Mouse (Mus musculus): Measurements from ENCODE around the gene Crip2. TPM values are rescaled to one million over a fixed set of nuclear protein-coding genes. Genes with fewer than 3 reads are reported as not detected.

The Crip2 gene
- total RNA-seq, 4 experiments from 2014 or later: 1,612 to 1,913 (median 1,690) TPM

- DNase-seq (ENCODE audit: low spot score): no peak
Observed at GRCm38 (mm10) chr12:113131601-113132000, 8.4 kb upstream of the Crip2 start.

GRCm38 (mm10) chr12:113132567-113132966 lies 7.5 kb upstream of the Crip2 start:
- peak; percentile 87 for DNase-seq (ENCODE audit: low spot score)

GRCm38 (mm10) chr12:113133260-113133659 lies 6.8 kb upstream of the Crip2 start:
- no peak for DNase-seq (ENCODE audit: low spot score)

- no peak for DNase-seq (ENCODE audit: low spot score)
Observed at GRCm38 (mm10) chr12:113133861-113134403, 6.1 kb upstream of the Crip2 start.

- no peak for DNase-seq (ENCODE audit: low spot score)
Observed at GRCm38 (mm10) chr12:113134502-113134901, 5.5 kb upstream of the Crip2 start.

- no peak for DNase-seq (ENCODE audit: low spot score)
Observed at GRCm38 (mm10) chr12:113135401-113135800, 4.6 kb upstream of the Crip2 start.

- no peak for DNase-seq (ENCODE audit: low spot score)
Observed at GRCm38 (mm10) chr12:113136492-113137020, 3.5 kb upstream of the Crip2 start.

- peak; percentile 66 for DNase-seq (ENCODE audit: low spot score)
Observed at GRCm38 (mm10) chr12:113137260-113138213, 2.5 kb upstream of the Crip2 start.

- DNase-seq (ENCODE audit: low spot score): no peak
Observed at GRCm38 (mm10) chr12:113138291-113138690, 1.7 kb upstream of the Crip2 start.

GRCm38 (mm10) chr12:113138901-113139864 lies 853 bp upstream of the Crip2 start:
- no peak for DNase-seq (ENCODE audit: low spot score)

- DNase-seq (ENCODE audit: low spot score): peak; percentile 78
Observed at GRCm38 (mm10) chr12:113140616-113141411, 778 bp downstream of the Crip2 start.

- peak; percentile 80 for DNase-seq (ENCODE audit: low spot score)
Observed at GRCm38 (mm10) chr12:113141531-113141973, 1.5 kb downstream of the Crip2 start.

- peak; percentile 95 for DNase-seq (ENCODE audit: low spot score)
Observed at GRCm38 (mm10) chr12:113142021-113142975, 2.3 kb downstream of the Crip2 start.

- peak; percentile 65 for DNase-seq (ENCODE audit: low spot score)
Observed at GRCm38 (mm10) chr12:113143164-113143563, 3.1 kb downstream of the Crip2 start.

- peak; percentile 62 for DNase-seq (ENCODE audit: low spot score)
Observed at GRCm38 (mm10) chr12:113144001-113144756, 4.1 kb downstream of the Crip2 start.

GRCm38 (mm10) chr12:113144886-113145285 lies 4.8 kb downstream of the Crip2 start:
- no peak for DNase-seq (ENCODE audit: low spot score)

- DNase-seq (ENCODE audit: low spot score): no peak
Observed at GRCm38 (mm10) chr12:113145591-113145990, 5.6 kb downstream of the Crip2 start.
